Mouse (Mus musculus) gastrocnemius, postnatal 10 days (tissue): ENCODE measurements around the gene Tanc1. TPM values are rescaled to one million over a fixed set of nuclear protein-coding genes. Genes with fewer than 3 reads are reported as not detected.
"Not testable (repeated sequence)": the region's sequence is repeated elsewhere in the genome, so short reads cannot be mapped to it uniquely, and the experiment has no call there.

ENCODE experiments used
- DNase-seq: peaks from one replicate; pipeline ENCODE4 v3.0.0; 2021; ENCODE audit warnings: mixed read lengths
- long read RNA-seq, 2 experiments: library from polyadenylated mRNA; stranded (forward); transcript quantifications; one replicate each; pipeline ENCODE4 v2.0.0; 2021
- total RNA-seq, 2 experiments: library from RNA; stranded (reverse); gene quantifications; 2 replicates each; pipeline ENCODE4 v1.2.3; 2021

The Tanc1 gene
- 10 to 100 TPM; 13.6 to 21.0 TPM for total RNA-seq
- long read RNA-seq, experiment 1, full-length matches to known transcripts: 5 of 13 reads
- long read RNA-seq, experiment 1, partial matches to known transcripts: 3 of 13 reads
- long read RNA-seq, experiment 1, other reads (novel, unspliced or antisense): 5 of 13 reads
- long read RNA-seq, experiment 2, full-length matches to known transcripts: 4 of 12 reads
- long read RNA-seq, experiment 2, partial matches to known transcripts: 4 of 12 reads
- long read RNA-seq, experiment 2, other reads (novel, unspliced or antisense): 4 of 12 reads

DNA sequence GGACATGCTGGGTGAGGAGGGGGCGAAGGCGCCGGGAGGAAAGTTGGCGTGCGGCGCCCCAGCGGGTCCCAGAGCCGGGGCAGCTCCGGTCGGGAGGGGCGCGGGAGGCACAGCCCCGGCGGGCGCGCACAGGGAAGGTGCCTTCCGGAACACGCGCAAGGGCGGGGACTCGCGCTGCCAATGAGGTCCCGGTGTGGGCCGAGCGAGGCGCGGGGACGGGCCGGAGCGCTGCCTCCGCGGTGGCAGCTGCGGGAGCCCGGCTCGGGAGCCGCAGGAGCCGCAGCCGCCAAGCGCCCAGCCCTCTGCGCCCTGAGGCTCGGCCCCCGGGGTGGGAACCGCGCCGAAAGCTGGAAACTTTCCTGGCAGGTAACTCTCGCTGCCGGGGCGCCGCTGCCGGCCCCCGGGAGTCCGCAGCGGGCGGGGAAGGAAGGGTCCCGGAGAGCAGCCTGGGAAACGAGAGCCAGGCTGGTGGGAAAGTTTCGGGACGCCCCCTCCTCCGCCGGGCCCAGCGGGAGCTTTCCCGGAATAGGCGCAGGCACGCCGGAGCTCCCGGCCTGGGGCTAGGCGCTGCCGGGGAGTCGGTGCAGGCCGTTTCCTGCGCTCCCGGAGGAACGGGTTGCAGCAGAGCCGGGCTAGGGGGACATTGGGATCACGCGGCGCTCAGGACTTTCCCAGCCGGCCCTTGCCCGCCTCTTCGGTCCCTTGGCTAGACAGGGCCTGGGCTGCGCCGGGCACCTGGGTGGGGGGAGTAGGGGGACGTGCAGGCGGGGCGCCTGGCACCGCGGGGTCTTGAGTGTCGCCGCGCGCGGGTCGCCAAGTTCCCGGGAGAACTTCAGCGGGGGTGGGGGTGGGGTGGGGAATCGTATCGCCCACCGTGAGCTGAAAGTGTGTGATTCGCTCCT is at the start of gene Tanc1:
Tanc1 (plus strand) TSS at position 212 of the 902 bp plus-strand sequence.
- peak; percentile 78 for DNase-seq

DNA sequence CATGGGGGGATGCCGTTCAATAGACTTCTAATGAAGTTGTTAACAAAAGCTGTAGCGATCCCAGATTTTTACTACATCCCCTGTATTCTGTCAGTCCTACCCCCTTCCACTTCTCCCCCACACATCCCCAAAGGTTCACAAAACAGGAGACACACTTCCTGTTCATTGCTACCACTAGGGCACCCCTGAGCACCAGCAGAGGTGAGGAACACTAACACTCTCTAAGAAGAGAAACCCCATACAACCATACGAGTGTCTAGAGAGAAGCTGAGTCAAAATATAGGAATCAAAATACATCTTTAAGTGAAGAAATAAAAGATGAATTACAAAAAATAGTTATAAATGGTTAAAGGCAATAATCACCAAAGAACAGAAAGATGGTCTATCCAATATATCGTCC is 49.6 kb upstream of the Tanc1 start:
- no peak for DNase-seq

- DNase-seq: no peak
Observed at GRCm38 (mm10) chr2:59562696-59563095, 49.1 kb upstream of the Tanc1 start.

DNA sequence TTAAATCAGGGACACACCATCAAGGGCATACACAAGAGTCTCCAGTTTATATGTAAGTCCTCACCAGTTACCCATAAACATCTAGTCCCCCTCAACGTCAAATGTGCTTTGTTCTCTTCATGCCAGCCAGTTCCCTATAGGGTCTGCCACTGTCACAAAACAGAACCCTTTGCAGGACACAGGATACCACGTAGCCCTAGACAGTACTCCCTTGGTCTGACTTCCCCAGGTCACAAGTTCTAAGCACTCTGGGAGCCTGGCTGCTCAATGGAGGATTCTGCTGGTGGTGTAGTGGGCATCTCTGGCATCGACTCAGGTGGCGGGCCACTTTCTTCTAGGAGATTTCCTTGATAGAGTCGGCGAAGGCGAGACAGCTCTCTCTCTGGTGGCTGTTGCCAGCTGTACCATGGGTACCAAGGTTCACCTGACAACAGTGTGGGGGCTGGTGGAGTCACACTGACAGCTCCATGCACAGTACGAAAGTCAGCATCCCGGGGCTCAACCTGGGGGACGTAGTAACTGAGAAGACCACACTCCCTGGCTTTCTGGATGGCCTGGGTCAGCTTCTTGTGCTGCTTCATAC is 47.7 kb upstream of the Tanc1 start:
- DNase-seq: not testable (repeated sequence)

GRCm38 (mm10) chr2:59564947-59565346 is 46.9 kb upstream of the Tanc1 start:
- no peak for DNase-seq

DNA sequence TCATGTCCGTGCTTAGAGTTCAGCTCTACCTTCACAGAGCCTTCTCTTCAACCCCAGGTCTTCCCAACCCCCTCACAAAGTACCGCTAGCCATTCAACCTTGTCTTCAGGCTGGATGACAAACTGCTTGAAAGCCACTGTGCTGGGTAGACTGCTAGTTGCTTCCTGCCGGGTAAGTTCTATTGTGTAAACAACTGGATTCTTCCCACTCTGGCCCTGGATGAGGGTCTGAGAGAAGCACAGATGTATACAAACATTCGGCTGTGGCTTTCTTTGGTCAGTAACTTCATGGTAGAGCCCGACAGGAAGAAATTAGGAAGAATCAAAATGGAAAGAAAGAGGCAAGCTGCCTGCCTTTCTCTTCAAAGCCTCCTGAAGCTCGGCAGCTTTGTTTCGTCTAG is 30.9 kb upstream of the Tanc1 start:
- DNase-seq: no peak

DNA sequence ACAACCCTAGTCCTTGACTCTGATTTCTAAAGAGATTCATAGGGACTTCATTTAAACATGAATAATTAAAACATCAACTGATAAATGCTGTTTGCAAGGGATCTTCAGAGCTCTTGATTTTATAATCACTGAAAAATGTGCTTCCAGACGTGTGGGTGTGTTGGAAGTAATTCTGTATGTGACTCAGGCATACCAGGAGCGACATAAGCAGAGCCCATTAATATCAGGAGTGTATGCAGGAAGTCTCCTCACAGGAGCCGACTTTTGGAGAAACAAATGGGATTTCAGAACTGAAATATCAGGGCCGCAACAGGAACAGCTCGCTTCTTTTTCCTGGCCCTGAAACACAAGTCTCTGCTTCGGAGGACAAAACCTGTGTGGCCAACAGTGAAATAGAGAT is 27.9 kb upstream of the Tanc1 start:
- no peak for DNase-seq

DNA sequence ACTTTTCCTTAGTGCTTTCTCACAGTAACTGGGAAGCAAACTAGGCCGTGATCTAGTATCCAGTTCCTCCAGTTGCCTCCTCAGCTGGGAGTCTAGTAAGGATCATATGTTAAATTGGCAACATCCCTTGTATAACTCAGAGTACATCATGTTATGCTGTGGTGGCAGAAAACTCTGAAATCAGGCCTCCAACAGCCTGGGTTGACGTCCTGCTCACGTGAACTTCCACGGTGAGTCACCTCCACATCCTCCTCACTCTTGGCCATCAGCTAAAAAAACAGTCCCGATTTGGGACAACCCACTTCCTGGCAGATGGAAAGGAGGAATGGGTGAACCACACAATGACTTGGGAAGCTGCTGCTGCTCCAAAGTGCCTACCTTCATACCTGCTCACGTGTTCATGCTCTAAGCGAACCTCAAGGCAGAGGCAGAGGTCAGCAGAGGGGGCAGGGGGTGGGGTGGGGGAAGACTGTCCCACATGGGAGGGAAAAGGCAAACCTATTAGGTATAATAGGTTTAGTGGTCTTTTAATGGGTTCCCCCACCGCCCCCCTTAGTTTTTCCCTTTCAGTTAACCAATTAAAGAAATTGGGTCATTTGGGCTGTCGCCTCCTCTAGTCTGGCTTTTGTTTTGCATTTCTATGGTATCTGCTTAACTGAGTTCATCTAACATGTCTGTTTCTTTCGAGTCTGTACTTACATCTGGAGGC is 24.3 kb upstream of the Tanc1 start:
- DNase-seq: no peak

GRCm38 (mm10) chr2:59588096-59588405 is 23.8 kb upstream of the Tanc1 start:
- no peak for DNase-seq

DNA sequence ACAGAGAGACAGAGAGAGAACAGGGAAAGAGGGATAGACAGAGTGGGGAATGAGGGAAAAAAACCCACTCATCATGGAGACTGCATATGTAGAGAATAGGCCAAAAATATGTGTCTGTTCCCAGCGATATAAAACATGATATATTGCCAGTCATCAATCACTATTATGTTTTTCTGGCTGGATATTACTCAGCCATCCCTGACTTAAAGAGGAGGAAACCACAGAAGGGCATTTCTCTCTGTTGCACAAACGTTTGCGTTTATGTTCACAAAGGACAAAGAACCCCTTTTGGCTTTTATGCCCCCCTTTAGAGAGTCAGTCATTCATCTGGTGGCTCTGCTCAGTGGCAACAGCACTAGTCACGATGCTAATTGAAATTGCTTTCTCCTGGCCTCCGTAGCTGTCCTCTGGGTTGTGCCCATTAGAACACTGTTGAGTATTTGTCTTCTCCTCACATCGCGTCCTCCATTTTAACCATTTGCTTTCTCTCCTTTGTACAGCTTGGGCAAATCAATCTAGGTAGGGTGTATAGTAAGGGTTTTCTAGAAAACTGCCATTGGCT is 18.4 kb upstream of the Tanc1 start:
- no peak for DNase-seq

GRCm38 (mm10) chr2:59594095-59594494 is 17.7 kb upstream of the Tanc1 start:
- no peak for DNase-seq

GRCm38 (mm10) chr2:59596545-59596944 is 15.3 kb upstream of the Tanc1 start:
- DNase-seq: no peak

- no peak for DNase-seq
Observed at GRCm38 (mm10) chr2:59598286-59598685, 13.6 kb upstream of the Tanc1 start.

DNA sequence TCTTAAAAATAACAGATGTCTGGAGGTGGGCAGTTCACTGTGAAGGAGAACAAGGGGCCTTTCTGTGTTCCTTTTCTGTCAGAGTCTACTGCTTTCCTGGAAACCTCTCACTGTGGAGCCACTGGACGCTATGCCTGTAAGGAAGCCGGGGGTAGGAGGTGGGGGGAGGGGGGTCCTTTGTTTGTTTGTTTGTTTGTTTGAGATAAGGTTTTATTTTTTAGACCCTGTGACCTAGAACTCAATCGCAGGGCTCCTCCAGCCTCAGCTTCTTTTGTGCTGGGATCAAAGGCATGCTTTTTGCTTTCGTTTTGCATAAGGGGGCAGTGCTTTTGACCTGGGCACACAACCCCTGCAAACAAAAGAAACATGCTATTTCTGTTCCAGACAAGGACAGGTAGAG is 12.9 kb upstream of the Tanc1 start:
- DNase-seq: no peak

DNA sequence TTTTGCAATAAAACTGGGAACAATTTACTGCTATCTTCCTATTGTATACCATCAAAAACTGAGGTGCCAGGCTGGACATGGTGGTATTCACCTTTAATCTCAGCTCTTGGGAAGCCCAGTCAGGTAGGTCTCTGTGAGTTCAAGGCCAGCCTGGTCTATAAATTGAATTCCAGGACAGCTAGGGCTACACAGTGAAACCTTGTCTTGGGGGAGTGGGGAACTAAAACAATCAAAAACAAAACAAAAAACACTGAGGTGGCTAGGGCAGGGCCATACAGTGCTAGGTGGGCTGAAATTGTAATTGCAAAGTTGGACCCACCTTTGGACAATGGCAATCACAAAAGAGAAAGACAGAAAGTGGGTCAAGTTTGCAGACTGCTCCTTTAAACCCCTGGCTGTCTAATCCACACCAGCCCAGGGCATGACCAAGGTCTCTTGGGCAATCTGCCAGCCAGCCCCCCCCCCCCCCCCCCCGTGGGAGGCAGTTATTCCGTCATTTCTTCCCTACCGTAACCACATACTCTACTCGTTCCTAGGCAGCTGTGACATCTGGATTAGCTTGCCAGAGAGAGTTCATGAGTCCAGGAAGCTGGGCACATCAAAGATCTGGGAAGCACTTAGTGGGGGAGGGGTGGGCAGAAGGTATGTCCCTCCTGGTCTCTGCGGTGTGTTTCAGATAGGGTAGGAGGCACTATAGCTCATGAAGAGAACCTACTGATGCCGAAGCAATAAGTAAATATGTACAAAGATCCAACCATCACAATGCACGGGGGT is 12.3 kb upstream of the Tanc1 start:
- peak; percentile 16 for DNase-seq

DNA sequence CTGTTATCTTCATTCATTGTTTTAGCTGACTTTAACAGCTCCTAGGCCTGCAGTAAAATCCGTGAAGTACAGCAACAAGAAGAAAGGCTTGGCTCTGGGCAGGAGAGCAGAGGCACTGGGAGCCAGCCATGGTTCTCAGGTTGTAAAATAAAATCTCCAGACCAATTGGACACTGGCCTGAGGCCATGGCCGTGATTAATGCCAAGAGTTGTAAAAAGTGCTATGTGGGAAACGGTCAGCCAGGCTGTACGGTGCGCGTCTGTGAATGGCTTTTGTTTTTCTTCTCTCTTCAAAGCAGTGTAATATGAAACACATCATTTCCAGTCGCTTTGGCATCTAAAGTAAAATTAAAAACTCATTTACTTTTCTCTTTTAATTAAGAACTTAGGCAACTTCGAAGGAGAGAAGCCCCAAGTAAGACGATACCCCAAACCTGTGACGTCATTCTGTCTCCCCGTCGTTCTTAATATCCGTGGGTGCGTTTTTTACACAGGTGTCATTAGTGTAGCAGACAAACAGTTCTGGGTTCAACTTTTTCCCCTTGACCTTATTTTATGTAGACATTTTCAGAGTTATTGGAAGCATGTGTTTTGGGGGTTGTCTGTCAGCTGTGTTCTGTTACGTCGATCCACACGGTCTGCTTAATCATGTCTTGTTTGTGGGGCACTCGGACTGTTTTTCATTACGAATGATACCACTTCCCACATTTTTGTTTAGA is 11.6 kb upstream of the Tanc1 start:
- peak; percentile 81 for DNase-seq

- DNase-seq: no peak
Observed at GRCm38 (mm10) chr2:59600980-59601379, 10.9 kb upstream of the Tanc1 start.

DNA sequence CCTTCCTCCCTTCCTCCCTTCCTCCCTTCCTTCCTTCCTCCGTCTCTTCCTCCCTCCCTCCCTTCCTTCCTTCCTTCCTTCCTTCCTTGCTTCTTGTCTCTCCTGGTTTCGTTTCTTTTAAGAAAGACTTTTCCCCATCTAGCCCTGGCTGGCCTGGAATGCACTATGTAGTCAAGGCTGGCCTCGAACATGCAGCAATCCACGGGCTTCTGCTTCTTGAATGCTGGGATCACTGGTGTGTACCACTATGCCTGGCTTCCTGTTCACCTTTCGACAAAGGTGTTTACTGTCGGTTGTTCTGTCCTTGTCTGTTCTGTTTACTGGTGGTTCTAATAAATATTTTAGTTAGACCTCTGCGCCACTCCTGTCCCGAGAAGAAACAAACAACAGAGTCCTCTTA is 10.4 kb upstream of the Tanc1 start:
- DNase-seq: no peak

GRCm38 (mm10) chr2:59608958-59609357 is 2.9 kb upstream of the Tanc1 start:
- no peak for DNase-seq

DNA sequence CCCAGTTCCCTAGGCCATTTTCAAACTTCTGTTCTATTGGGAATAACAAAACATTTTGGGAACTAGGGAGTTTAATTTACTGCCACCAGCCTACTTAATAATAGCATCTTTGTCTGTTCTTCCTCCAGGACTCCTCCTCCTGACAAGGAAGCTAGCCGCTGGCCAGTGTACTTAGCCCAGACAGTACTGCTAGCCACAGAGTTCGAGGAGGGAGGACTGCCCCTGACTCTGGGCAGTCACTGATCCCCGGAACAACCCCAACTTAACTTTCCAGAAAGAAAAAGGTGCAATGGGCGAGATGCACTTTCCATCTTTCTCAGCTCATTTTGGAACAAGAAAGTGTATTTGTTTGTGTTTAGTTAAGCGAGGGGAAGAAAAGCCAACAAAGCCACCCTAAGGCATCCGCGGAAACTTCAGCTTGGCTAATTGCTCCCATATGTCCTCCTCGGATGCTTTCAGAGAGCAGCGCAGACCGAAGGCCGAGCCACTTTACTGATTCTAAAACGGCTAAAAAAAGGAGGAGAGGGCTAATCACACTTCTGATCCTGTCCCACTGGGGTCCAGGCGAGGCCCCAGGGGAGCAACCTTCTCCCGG is 529 bp upstream of the Tanc1 start:
- no peak for DNase-seq
